Mouse (Mus musculus) frontal cortex, postnatal 10 days (tissue): ENCODE results near the gene Slc44a3.

Experiments
- DNase-seq, 2 experiments: peaks; one replicate each; pipeline ENCODE4 v3.0.0; 2022; ENCODE audit warnings: low spot score in 2 of 2, mixed read lengths in 1 of 2

The Slc44a3 gene

DNA sequence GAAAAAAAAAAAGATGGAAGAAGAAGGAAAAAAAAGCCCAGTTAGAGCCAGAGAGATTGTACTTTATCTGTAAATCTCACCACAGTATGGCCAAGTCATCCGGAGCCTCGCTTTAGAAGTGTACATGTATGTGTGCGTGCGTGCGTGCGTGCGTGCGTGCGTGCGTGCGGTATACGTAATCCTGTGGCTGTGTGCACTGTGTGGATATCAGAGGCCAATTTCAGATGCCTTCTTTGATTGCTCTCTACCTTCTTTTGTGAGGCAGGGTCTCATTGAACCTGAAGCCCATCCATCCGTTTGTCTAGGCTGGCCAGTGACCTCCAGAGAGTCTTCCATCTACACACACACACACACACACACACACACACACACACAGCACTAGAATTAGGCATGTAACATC is 70.7 kb downstream of the Slc44a3 start:
- no peak for DNase-seq

DNA sequence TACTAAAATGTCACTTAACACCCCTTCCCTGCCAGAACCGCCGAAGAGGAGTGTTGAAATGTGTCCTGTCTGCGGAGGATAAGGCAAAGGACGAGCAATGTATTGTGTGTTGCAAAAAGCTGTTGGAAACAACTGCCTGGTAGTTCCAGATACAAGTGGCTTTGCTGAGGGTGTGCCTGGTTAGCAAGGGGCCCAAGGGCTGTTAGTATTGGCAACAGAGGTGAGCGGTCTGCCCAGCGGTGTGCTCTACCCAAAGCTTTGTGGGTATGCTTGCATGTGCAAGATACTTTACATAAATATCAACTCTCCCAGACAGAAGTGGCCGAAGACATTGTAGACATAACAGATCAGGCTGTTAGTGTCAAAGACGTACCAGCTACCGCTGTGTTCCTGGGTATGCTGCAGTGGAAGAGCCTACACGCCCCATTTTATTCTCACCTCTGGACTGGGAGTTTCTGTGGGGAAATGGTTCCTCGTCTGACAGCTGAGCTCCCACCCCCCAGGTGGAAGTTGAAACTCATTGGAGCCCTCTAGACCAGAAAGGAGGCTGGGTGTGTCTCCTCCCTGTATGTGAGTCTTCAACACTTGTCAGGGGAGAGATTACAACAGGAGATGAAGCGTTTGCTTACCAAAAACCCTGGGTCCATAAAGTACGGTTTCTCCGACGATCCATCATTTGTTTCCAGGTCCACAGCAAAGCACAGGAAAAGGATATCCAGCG is 71.6 kb downstream of the Slc44a3 start:
- DNase-seq = no peak

- DNase-seq = no peak
These were observed 73.4 kb downstream of the Slc44a3 start for GRCm38 (mm10) chr3:121458545-121459492.

- no peak for DNase-seq
These were observed 80.8 kb downstream of the Slc44a3 start for GRCm38 (mm10) chr3:121451404-121451803.

DNA sequence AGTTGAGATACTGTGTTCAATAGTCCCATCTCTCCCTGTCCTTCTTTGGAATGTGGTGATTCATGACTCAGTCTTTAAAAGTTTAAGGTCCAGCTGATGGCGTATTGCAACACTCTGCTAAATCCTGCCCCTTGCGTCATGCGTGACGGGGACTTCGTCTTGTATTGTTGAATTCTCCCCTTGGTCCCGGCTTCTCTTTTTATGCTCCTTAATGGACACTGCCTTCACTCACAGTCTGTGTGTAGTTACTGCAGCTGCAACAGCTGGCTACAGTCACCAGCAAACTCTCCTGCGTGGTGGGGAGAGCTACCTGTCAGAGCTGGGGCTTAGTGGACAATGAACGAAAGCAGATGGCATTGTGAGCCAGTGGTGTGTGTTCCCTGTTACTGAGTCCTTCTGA is 82.7 kb downstream of the Slc44a3 start:
- no peak for DNase-seq

DNA sequence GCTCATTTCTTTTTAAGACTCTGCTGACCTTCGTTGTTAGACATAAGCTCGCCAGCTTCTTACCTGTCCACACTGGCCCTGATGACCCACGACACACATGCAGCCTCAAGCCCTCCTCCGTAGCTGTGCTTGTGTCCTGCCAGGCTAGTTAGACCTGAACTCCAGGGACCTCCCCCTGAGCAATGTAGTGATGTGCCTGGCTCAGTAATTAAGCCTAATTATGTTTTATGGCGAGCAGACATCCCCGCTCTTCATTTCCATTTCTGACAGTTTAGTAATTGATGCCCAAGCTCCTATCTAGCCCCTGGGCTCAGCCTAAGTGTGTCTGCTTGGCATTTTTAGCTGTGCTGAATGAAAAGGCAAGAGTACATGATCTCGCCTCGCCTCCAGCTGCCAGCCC is 83.6 kb downstream of the Slc44a3 start:
- DNase-seq = no peak

GRCm38 (mm10) chr3:121448029-121448468 is 84.2 kb downstream of the Slc44a3 start:
- no peak for DNase-seq

DNA sequence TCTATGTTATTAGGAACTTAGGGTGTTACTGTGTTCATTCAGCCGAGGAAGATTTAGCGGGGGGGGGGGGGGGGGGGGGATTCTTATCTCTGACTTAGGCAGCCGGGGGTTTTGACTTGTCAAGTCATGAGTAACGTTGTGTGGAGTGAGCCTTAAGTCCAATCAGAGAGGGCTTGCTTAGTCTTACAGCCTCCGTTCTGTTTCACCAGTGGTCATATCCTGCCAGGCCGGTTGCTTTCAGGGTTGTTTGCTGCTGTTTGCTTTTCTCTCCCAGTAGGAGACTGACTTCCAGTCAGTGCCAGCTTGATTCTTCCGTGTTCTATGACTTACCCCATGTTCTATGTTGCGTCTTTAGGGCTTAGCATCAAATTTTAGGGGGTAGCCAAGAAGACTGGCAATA is 85.8 kb downstream of the Slc44a3 start:
- DNase-seq = no peak

- no peak for DNase-seq
These were observed 87.8 kb downstream of the Slc44a3 start for GRCm38 (mm10) chr3:121444414-121444813.

DNA sequence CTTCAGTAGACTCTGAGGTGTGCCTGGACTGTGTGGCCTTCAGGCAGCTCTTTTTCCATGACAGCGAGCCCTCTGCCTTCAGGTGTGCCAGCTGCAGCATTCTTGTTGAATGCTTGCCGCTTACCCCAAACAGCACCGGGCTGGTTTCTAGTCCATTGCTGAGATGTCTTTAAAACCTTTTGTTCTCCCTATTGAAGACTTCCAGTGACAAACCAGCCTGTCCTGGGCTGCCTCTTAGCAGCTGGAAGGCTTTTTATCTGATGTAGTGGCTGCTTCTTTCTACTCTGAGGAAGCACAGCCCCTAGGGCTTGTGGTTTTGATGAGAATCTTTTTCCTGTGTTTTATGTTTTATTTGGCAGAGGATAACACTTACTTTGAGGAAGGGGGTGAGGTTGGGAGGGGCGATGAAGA is 88.3 kb downstream of the Slc44a3 start:
- no peak for DNase-seq

GRCm38 (mm10) chr3:121442288-121442687 is 89.9 kb downstream of the Slc44a3 start:
- no peak for DNase-seq

- no peak for DNase-seq
These were observed 90.7 kb downstream of the Slc44a3 start for GRCm38 (mm10) chr3:121441504-121441903.

DNA sequence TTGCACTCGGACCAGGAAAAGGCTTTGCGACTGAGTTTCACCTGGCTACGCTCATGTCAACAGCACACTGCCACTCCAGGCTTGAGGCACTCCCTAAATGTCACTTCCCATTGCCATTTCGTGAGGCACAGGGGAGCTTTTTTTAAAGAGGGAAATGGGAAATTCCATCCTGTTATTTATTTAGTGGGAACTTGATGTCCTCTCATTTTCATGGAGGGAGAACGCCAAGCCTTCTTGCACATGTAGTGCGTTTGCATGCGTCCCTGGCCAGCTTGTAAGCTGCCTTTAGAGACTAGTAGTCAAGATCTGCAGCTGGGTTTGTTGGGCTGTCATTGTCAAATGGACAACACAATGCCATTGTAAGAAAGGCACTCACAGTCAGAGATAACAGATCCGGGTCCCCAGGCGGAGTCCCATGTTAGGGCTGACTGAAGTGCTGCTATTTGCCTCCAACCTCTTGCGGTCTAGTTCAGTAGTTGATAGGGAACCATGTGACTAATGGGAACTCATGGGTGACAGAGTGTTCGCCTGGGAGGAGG is 92.5 kb downstream of the Slc44a3 start:
- DNase-seq = no peak

GRCm38 (mm10) chr3:121437996-121438395 is 94.2 kb downstream of the Slc44a3 start:
- no peak for DNase-seq

DNA sequence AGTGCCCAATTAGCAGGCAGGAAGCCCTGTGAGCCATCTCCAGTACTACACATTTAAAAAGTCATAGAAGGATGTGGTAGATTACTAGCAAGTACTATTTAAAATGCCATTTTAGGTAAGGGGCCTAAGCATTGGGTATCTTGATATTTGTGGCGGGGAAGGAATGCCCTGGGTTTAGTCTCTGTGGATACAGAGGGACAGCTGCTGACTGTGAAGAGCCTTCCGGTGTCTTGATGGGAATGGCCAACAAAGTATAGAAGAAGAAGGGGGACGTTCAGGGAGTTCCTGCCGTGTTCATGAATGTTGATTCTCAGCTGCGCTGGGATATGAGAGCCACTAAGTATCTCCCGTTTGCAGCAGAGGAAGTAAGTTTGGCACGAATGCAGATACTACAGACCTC is 95.1 kb downstream of the Slc44a3 start:
- DNase-seq = no peak

- DNase-seq = no peak
These were observed 96.9 kb downstream of the Slc44a3 start for GRCm38 (mm10) chr3:121435296-121435695.

DNA sequence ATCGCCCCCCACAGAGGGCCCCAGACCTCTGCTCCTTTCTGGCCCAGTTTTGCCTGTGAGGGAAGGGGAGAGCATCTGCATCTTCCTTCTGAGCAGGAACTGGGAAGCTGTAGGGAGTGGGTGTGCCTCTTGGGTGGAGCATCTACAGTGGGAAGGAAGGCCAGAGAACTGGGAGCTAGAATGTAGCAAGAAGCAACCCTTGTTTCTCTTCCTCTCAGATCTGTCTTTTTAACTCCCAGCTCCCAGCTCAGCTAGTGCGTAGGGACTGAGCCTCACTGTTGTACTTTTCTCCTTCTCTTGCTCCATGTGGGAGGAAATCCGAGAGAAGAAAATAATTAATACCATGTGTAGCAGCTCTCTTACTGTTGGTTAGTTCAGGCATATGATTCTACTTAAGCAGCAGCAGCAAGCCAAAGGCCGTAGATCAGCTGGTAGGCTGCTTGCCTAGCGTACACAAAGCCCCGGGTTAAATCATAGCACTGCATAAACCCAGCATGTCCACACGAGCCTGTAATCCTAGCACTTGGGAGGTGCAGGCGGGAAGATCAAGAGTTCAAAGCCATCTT is 98.2 kb downstream of the Slc44a3 start:
- no peak for DNase-seq

- no peak for DNase-seq
These were observed 98.8 kb downstream of the Slc44a3 start for GRCm38 (mm10) chr3:121433359-121433758.

- DNase-seq = no peak
These were observed 101.8 kb downstream of the Slc44a3 start for GRCm38 (mm10) chr3:121430289-121430936.

DNA sequence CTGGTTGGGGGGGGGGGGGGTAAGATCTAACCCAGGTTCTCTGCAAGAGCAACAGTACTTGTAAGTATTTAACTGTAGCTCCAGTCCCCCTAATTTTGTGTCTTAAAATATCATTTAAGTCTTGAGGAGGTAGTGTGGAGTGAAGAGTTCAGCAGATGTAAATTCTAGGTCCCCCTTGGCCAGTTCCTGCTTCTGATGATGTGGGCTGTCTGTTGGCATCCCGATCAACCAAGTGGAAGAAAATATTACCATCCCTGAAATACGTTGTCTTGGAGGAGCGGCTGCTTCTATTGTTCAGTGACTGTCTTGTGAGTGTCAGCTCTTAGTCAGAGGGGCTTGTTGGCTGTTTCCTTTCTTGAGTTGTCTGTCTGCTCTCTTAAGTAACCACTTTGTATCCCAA is 102.7 kb downstream of the Slc44a3 start:
- no peak for DNase-seq

GRCm38 (mm10) chr3:121428696-121429259 is 103.4 kb downstream of the Slc44a3 start:
- no peak for DNase-seq
